Mouse (Mus musculus): ENCODE measurements around the gene Pcif1. TPM values are rescaled to one million over a fixed set of nuclear protein-coding genes. Genes with fewer than 3 reads are reported as not detected.
"Not testable (repeated sequence)": the region's sequence is repeated elsewhere in the genome, so short reads cannot be mapped to it uniquely, and the experiment has no call there.

Gene Pcif1
- polyA plus RNA-seq, 1 experiment from 2014 or later: 76.6 TPM

DNA sequence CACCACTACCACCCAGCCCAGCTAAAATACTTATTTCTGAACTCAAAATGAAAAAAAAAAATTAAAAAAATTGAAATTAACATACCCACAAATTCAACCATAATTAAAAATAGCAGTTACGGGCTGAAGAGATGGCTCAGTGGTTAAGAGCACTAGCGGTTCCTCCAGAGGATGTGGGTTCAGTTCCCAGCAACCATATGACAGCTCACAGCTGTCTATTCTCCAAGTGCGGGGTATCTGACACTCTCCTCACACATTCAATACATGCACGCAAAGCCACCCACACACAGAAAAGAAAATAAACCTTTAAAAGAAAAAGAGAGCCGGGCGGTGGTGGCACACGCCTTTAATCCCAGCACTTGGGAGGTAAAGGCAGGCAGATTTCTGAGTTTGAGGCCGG, 29.0 kb upstream of the Pcif1 start:
- Histone ChIP-seq H3K4me3 (ENCODE audit: low read depth, low read length) (no peak overlapping the region), H3K27me3 (ENCODE audit: control insufficient read depth, insufficient read depth, low read length) (no peaks in the 10 kb centered on the region), H3K27ac (ENCODE audit: low read depth, low read length) (no peak overlapping the region), H3K9ac (ENCODE audit: low read length) (no peak overlapping the region), H3K4me1 (ENCODE audit: control insufficient read depth, insufficient read depth, low read length) (no peaks in the 10 kb centered on the region), H3K36me3 (ENCODE audit: control insufficient read depth, insufficient read depth, low read length) (no peaks in the 10 kb centered on the region; the same call in 1 of the 2 replicates), H3K4me2 (ENCODE audit: low read depth) (no peak overlapping the region), H3K9me3 (ENCODE audit: control insufficient read depth, low read length) (no peaks in the 10 kb centered on the region)
- no peak for DNase-seq (ENCODE audit: low spot score)
- 94% methylated on average over 8 of the region's 8 CpGs for WGBS
- ATAC-seq (ENCODE audit: insufficient read depth, low FRiP score, low TSS enrichment): no peak

DNA sequence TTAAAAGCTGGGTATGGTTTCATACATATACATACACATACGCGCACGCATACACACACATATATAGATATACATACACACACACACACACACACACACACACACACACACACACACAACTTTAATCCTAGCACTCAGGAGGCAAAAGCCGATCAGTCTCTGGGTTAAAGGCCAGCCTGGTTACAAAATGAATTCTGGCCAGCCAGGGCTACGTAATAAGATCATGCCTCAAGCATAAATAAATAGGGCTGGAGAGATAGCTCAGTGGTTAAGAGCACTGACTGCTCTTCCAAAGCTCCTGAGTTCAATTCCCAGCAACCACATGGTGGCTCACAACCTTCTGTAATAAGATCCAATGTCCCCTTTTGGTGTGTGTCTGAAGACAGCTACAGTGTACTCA, 23.5 kb upstream of the Pcif1 start:
- ATAC-seq (ENCODE audit: insufficient read depth, low FRiP score, low TSS enrichment); H3K27me3 ChIP-seq (ENCODE audit: control insufficient read depth, insufficient read depth, low read length); H3K36me3 ChIP-seq (ENCODE audit: control insufficient read depth, insufficient read depth, low read length); H3K4me3 ChIP-seq (ENCODE audit: low read depth, low read length); DNase-seq (ENCODE audit: low spot score); H3K9ac ChIP-seq (ENCODE audit: low read length); H3K27ac ChIP-seq (ENCODE audit: low read depth, low read length); H3K4me2 ChIP-seq (ENCODE audit: low read depth); H3K9me3 ChIP-seq (ENCODE audit: control insufficient read depth, low read length): not testable (repeated sequence)
- 81% methylated on average over 5 of the region's 5 CpGs for WGBS
- H3K4me1 ChIP-seq (ENCODE audit: control insufficient read depth, insufficient read depth, low read length): peaks cover 12% of the 10 kb centered on the region

DNA sequence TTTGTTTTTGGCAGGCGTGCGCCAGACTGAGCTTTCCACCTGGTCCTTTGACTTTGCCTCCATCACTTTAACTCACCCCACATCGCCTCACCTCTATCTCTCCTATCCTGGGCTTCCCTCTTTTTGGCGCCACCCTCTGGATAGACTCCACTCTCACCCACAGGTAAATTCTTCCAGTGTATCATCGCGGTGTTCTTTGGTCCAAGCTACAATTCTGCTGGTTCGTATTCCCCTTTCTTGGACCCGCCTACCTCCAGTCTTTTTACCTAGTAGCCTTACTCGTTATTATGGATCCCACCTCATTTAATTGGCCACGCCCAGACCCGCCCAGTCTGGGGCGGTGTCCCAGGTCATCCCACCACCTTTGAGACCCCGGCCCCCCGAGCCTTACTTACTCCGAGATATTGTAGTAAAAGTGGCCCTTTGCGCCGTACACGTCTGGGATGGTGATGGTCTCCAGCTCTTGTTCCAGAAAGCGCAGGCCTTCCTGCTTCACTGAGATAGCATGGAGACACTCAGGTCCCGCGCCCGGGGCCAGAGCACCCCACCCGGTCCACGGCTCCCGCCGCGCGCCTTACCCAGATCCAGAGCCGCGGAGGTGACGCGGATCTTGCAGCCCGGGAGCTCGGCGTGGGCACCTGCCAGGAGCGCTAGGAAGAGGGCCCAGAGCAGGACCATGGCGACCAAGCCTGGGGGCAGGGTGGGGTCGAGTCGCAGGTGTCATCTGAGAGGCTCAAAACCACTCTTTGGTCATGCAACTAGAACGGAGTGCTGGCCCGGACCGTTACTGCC, 22.6 kb upstream of the Pcif1 start:
- Histone ChIP-seq H3K4me2 (ENCODE audit: low read depth) (peak overlapping the region; percentile 97), H3K4me3 (ENCODE audit: low read depth, low read length) (peak overlapping the region; percentile 48), H3K9ac (ENCODE audit: low read length) (peak overlapping the region; percentile 32), H3K36me3 (ENCODE audit: control insufficient read depth, insufficient read depth, low read length) (no peaks in the 10 kb centered on the region), H3K9me3 (ENCODE audit: control insufficient read depth, low read length) (no peaks in the 10 kb centered on the region), H3K4me1 (ENCODE audit: control insufficient read depth, insufficient read depth, low read length) (peaks cover 12% of the 10 kb centered on the region), H3K27ac (ENCODE audit: low read depth, low read length) (no peak overlapping the region), H3K27me3 (ENCODE audit: control insufficient read depth, insufficient read depth, low read length) (peaks cover 8% of the 10 kb centered on the region)
- no peak for DNase-seq (ENCODE audit: low spot score)
- under 1% methylated on average over 42 of the region's 42 CpGs for WGBS
- peak; percentile 51; the same call in 1 of the 2 replicates for ATAC-seq (ENCODE audit: insufficient read depth, low FRiP score, low TSS enrichment)

DNA sequence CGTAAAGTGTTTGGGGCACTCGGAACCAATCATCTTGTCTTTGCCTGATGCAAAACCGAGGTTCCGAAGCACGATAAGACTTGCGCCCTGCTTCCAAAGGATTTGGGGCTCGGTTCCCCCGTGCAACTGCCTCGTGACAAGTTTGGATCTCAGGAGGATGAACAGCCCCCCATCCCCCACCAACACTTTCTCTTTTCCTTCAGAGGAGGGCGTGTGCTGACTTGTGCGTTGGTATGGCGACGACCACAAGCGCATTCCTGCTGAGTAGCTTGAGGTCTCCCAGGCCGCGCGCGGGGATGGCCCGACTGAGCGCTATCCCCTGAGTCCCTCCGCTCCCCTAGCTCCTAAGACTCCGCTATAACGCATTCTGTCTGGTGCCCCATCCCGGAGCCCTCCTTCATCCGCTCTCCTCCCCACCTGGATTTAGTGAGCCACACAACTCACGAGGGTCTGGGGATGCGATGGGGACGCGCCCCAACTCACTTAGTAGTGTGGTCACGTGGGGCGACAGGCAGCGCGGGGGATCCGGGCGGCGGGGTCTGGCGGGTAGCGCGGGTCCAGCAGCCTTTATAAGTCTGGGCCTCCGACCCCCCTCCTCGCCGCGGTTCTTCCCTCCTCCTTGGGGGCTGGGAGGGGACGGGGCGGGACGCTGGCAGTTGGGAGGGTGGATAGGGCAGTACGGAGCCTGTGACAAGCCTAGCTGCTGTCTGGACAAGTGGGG, 21.8 kb upstream of the Pcif1 start, which contains the start of gene Pltp:
Pltp (minus strand) TSS at position 611 of the 721 bp plus-strand sequence.
- H3K36me3 ChIP-seq (ENCODE audit: control insufficient read depth, insufficient read depth, low read length): no peaks in the 10 kb centered on the region
- peaks cover 12% of the 10 kb centered on the region for H3K4me1 ChIP-seq (ENCODE audit: control insufficient read depth, insufficient read depth, low read length)
- peak; percentile 82 for DNase-seq (ENCODE audit: low spot score)
- no peaks in the 10 kb centered on the region for H3K9me3 ChIP-seq (ENCODE audit: control insufficient read depth, low read length)
- H3K4me3 ChIP-seq (ENCODE audit: low read depth, low read length): peak within 1 kb of the TSS; percentile 48
- ATAC-seq (ENCODE audit: insufficient read depth, low FRiP score, low TSS enrichment): peak; percentile 87
- WGBS: under 1% methylated on average over 45 of the region's 47 CpGs
- peak within 1 kb of the TSS; percentile 49 for H3K9ac ChIP-seq (ENCODE audit: low read length)
- H3K4me2 ChIP-seq (ENCODE audit: low read depth): peak within 1 kb of the TSS; percentile 97
- H3K27me3 ChIP-seq (ENCODE audit: control insufficient read depth, insufficient read depth, low read length): peaks cover 8% of the 10 kb centered on the region
- H3K27ac ChIP-seq (ENCODE audit: low read depth, low read length): peak within 1 kb of the TSS; percentile 39; the same call in 1 of the 2 replicates

DNA sequence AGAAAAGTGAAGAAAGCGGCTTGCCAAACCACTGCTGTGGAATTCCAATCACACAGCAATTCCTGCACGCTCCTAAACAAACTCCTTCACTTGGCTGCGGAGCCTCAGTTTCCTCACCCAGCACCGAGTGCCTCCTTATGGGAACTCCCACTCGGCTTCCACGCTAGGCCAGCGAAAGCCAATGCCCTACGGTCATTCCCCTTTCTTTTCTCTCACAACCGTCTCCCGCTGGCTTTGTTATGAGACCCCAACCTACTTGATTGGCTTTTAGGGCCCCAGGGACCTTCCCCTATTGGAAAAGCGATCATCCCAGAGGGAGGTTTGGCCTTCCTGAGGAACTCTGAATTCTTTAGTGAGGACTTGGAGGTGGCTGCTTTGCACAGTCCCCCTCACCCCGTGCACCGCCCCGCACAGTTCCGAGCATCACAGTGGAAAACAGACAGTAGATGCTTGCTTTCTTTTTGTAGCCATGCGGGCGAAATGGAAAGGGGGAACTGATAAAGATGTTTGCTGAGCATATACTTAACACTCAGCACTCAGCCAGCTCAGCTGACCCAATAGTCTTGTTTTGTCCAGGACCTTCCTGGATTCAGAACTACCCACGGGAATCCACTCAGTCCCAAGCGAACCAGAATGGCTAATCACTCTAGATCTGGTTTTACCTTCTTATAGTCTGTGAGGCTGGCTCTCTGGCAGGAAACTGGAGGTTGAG, 21.1 kb upstream of the Pcif1 start:
- H3K4me3 ChIP-seq (ENCODE audit: low read depth, low read length): peak overlapping the region; percentile 48
- peak overlapping the region; percentile 39; the same call in 1 of the 2 replicates for H3K27ac ChIP-seq (ENCODE audit: low read depth, low read length)
- peak overlapping the region; percentile 97 for H3K4me2 ChIP-seq (ENCODE audit: low read depth)
- H3K36me3 ChIP-seq (ENCODE audit: control insufficient read depth, insufficient read depth, low read length): no peaks in the 10 kb centered on the region
- DNase-seq (ENCODE audit: low spot score) (no peak), ATAC-seq (ENCODE audit: insufficient read depth, low FRiP score, low TSS enrichment) (peak; percentile 46)
- H3K27me3 ChIP-seq (ENCODE audit: control insufficient read depth, insufficient read depth, low read length): peaks cover 8% of the 10 kb centered on the region
- WGBS: 2% methylated on average over 19 of the region's 19 CpGs
- no peaks in the 10 kb centered on the region for H3K9me3 ChIP-seq (ENCODE audit: control insufficient read depth, low read length)
- peaks cover 12% of the 10 kb centered on the region for H3K4me1 ChIP-seq (ENCODE audit: control insufficient read depth, insufficient read depth, low read length)
- H3K9ac ChIP-seq (ENCODE audit: low read length): peak overlapping the region; percentile 49

GRCm38 (mm10) chr2:164859155-164859554, 19.9 kb upstream of the Pcif1 start:
- H3K4me2 ChIP-seq (ENCODE audit: low read depth): no peak overlapping the region
- H3K27me3 ChIP-seq (ENCODE audit: control insufficient read depth, insufficient read depth, low read length): peaks cover 8% of the 10 kb centered on the region
- no peak overlapping the region for H3K9ac ChIP-seq (ENCODE audit: low read length)
- H3K4me3 ChIP-seq (ENCODE audit: low read depth, low read length): no peak overlapping the region
- DNase-seq (ENCODE audit: low spot score) (no peak), ATAC-seq (ENCODE audit: insufficient read depth, low FRiP score, low TSS enrichment) (no peak)
- WGBS: 39% methylated on average over 2 of the region's 2 CpGs
- no peaks in the 10 kb centered on the region for H3K9me3 ChIP-seq (ENCODE audit: control insufficient read depth, low read length)
- H3K4me1 ChIP-seq (ENCODE audit: control insufficient read depth, insufficient read depth, low read length): peaks cover 12% of the 10 kb centered on the region
- no peaks in the 10 kb centered on the region for H3K36me3 ChIP-seq (ENCODE audit: control insufficient read depth, insufficient read depth, low read length)
- H3K27ac ChIP-seq (ENCODE audit: low read depth, low read length): no peak overlapping the region

DNA sequence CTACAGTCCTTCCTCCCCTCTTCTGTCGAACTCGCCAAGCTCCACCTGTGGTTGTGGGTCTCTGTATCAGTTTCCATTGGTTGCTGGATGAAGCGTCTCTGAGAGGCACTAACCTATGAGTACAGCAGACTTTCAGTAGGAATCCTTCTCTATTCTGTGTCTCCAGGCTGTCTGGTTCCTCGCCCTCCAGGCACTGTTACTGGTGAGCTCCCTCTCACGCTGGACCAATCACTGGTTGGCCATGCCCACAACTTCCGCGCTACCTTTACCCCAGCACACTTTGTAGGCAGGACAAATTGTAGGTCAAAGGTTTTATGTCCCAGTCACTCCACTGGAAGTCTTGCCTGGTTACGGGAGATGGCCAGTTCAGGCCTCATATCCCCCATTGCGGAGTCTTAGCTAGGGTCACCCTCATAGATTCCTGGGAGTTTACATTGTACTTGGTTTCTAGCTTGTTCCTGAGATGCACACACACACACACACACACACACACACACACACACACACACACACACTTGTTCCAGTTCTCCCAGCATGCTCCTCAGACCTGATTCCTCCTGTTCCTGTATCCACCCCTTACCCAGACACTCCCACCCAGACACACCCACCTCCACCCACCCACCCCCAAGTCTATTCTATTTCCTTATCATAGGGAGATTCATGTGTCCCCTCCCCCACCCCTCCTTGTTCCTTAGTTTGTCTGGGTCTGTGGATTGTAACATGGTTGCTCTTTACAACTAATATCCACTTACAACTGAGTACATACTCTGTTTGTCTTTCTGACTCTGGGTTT, 19.3 kb upstream of the Pcif1 start:
- DNase-seq (ENCODE audit: low spot score): no peak
- H3K4me3 ChIP-seq (ENCODE audit: low read depth, low read length): no peak overlapping the region
- ATAC-seq (ENCODE audit: insufficient read depth, low FRiP score, low TSS enrichment): no peak
- peaks cover 12% of the 10 kb centered on the region for H3K4me1 ChIP-seq (ENCODE audit: control insufficient read depth, insufficient read depth, low read length)
- H3K9me3 ChIP-seq (ENCODE audit: control insufficient read depth, low read length): no peaks in the 10 kb centered on the region
- H3K9ac ChIP-seq (ENCODE audit: low read length): no peak overlapping the region
- H3K36me3 ChIP-seq (ENCODE audit: control insufficient read depth, insufficient read depth, low read length): no peaks in the 10 kb centered on the region
- WGBS: 47% methylated on average over 9 of the region's 9 CpGs
- H3K27me3 ChIP-seq (ENCODE audit: control insufficient read depth, insufficient read depth, low read length): peaks cover 8% of the 10 kb centered on the region
- no peak overlapping the region for H3K27ac ChIP-seq (ENCODE audit: low read depth, low read length)
- no peak overlapping the region for H3K4me2 ChIP-seq (ENCODE audit: low read depth)

DNA sequence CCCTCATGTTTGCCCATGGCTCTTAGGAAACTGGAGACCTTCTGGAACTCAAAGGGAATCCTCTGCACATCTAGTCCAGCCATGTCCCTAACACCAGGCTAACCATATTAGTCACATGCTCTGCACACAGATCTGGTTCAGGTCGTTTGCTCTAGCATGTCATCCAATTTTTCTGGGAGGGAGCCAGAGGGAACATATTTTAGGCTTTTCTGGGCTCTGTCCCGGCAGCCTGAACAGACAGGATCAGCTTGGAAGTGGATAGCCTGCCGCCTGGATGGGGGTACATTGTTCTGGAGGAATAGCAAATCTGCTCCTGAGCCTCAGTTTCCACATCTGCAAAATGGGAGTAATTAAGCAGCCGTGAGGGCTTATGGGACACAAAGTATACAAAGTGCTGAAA, 18.0 kb upstream of the Pcif1 start:
- ATAC-seq (ENCODE audit: insufficient read depth, low FRiP score, low TSS enrichment) (no peak), DNase-seq (ENCODE audit: low spot score) (no peak)
- H3K4me3 ChIP-seq (ENCODE audit: low read depth, low read length): no peak overlapping the region
- 82% methylated on average over 4 of the region's 4 CpGs for WGBS
- no peak overlapping the region for H3K9ac ChIP-seq (ENCODE audit: low read length)
- H3K36me3 ChIP-seq (ENCODE audit: control insufficient read depth, insufficient read depth, low read length): no peaks in the 10 kb centered on the region
- H3K27ac ChIP-seq (ENCODE audit: low read depth, low read length): no peak overlapping the region
- peaks cover 8% of the 10 kb centered on the region for H3K27me3 ChIP-seq (ENCODE audit: control insufficient read depth, insufficient read depth, low read length)
- peaks cover 12% of the 10 kb centered on the region for H3K4me1 ChIP-seq (ENCODE audit: control insufficient read depth, insufficient read depth, low read length)
- H3K9me3 ChIP-seq (ENCODE audit: control insufficient read depth, low read length): no peaks in the 10 kb centered on the region
- H3K4me2 ChIP-seq (ENCODE audit: low read depth): no peak overlapping the region

Data from neural tube, embryonic 11.5 days (tissue).